Mouse (Mus musculus) ES-E14 (cell line): ENCODE measurements around the gene Ramp3. TPM values are rescaled to one million over a fixed set of nuclear protein-coding genes. Genes with fewer than 3 reads are reported as not detected.
A peak's percentile ranks its signal among the peaks of the same experiment; 100 is the strongest.
"Not testable (repeated sequence)": the region's sequence is repeated elsewhere in the genome, so short reads cannot be mapped to it uniquely, and the experiment has no call there.

Experiments used
- DNase-seq: peaks from one replicate; pipeline ENCODE4 v3.0.0-alpha.2; 2013; ENCODE audit warnings: low read depth, low spot score
- H3K27ac ChIP-seq: 2 replicates; pipeline ENCODE4 v1.5.1; 2012; ENCODE audit warnings: low read depth, mild to moderate bottlenecking, low read length, moderate library complexity, mixed read lengths; ENCODE audit not compliant: poor library complexity, insufficient read depth, severe bottlenecking
- H3K36me3 ChIP-seq: 2 replicates; pipeline ENCODE4 v1.6.1; 2012; ENCODE audit warnings: mild to moderate bottlenecking, low read length, moderate library complexity, mixed read lengths; ENCODE audit not compliant: control insufficient read depth, poor library complexity, insufficient read depth, severe bottlenecking
- H3K4me1 ChIP-seq, 2 experiments: fragments of 150-350 bp in 1 of 2; sonication (generic) in 1 of 2; 2 replicates each; pipeline ENCODE4 v1.6.1; 2012; ENCODE audit warnings: low read length in 2 of 2, mild to moderate bottlenecking in 1 of 2, mixed read lengths in 1 of 2; ENCODE audit not compliant: control insufficient read depth in 2 of 2, insufficient read depth in 2 of 2, poor library complexity in 1 of 2
- H3K4me3 ChIP-seq, 2 experiments: fragments of 150-350 bp in 1 of 2; sonication (generic) in 1 of 2; 2 replicates each; pipeline ENCODE4 v1.5.1; 2012; ENCODE audit warnings: low read length in 2 of 2, low read depth in 1 of 2, mild to moderate bottlenecking in 1 of 2, mixed read lengths in 1 of 2; ENCODE audit not compliant: insufficient read depth in 1 of 2, poor library complexity in 1 of 2, severe bottlenecking in 1 of 2
- H3K9ac ChIP-seq: 2 replicates; pipeline ENCODE4 v1.6.1; 2012; ENCODE audit warnings: low read depth, mild to moderate bottlenecking, low read length, mixed read lengths; ENCODE audit not compliant: poor library complexity, insufficient read depth, severe bottlenecking
- H3K9me3 ChIP-seq: fragments of 150-350 bp; sonication (generic); 2 replicates; pipeline ENCODE4 v1.6.1; 2012; ENCODE audit warnings: low read depth, mild to moderate bottlenecking, low read length; ENCODE audit not compliant: control insufficient read depth, insufficient read depth
- CHD2 ChIP-seq: IDR thresholded peaks from 2 replicates; pipeline ENCODE4 v1.6.1; 2014; ENCODE audit warnings: mild to moderate bottlenecking, low read depth, low read length, inconsistent platforms
- HCFC1 ChIP-seq: IDR thresholded peaks from 2 replicates; pipeline ENCODE4 v1.6.1; 2012; ENCODE audit warnings: low read length, inconsistent platforms, borderline replicate concordance; ENCODE audit not compliant: insufficient read depth
- MAFK ChIP-seq: IDR thresholded peaks from 2 replicates; pipeline ENCODE4 v1.6.1; 2014; ENCODE audit warnings: mild to moderate bottlenecking, low read depth, low read length, inconsistent platforms; ENCODE audit not compliant: insufficient read depth
- ZC3H11A ChIP-seq: IDR thresholded peaks from 2 replicates; pipeline ENCODE4 v1.6.1; 2012; ENCODE audit warnings: low read depth, mild to moderate bottlenecking, inconsistent platforms, low read length, borderline replicate concordance
- ZNF384 ChIP-seq: IDR thresholded peaks from 2 replicates; pipeline ENCODE4 v1.6.1; 2012; ENCODE audit warnings: low read depth, low read length, inconsistent platforms
- in situ Hi-C, 2 experiments: fragments of 600-800 bp; cut with MboI; formaldehyde crosslinking; loops; one replicate each; pipeline ENCODE4 v1.15.1; 2025; ENCODE audit warnings: low sequenced_read_pairs in 2 of 2, inconsistent platforms in 1 of 2; ENCODE audit not compliant: unreplicated experiment in 2 of 2
- total RNA-seq: library from RNA; depleted of rRNA; stranded (reverse); fragments of 300-350 nt; gene quantifications from 2 replicates; pipeline ENCODE4 v1.2.3, GENCODE M21; 2012

Gene Ramp3
- total RNA-seq, 1 experiment, result 24.1 TPM

DNA sequence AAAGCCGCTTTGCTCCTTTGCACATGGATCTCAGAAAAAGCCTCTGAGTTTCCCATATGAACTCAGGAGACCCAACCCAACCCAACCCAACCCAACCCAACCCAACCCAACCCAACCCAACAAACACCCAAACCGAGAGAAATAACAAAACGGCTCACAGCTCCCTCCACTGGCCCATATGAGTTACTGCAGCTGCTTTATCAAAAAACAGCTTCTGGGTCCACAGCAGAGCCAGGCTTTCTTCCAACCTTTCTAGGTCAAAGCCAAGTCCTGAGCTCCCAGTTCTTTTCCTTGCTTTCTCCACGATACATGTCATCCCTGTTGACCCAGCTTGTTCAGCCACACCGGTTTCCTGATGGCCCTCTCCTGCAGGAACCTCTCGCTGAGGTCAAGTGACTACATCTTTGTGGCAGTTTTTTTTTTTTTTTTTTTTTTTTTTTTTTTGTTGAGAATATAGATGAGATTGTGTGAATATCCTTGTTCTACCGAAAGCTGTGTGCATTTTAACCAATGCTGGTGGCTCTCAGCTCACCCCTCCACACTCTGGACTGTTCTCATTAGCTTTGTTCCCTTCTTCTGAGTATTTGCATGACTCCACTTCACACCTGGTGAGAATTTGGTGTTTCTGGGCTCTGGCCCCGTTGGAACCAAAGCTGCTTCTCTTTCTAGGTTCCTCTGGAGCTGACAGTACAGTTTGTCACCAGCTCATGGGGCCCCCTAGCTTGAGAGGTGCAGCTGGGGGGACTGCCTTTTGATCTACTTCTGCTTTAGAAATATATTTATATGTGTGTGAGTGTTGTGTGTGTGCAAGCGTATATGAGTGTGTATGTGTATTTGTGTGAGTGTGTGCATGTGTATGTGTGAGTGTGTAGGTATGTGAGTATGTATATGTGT is 10.2 kb upstream of the Ramp3 start:
- no peak overlapping the region for H3K27ac ChIP-seq
- H3K36me3 ChIP-seq, result no peaks in the 10 kb centered on the region
- in situ Hi-C loops, result no loop called here
- H3K9me3 ChIP-seq, result no peaks in the 10 kb centered on the region
- DNase-seq, result no peak
- H3K4me3 ChIP-seq, result no peak overlapping the region
- H3K9ac ChIP-seq, result no peak overlapping the region
- TF ChIP-seq HCFC1 (no peak), CHD2 (no peak), MAFK (no peak), ZNF384 (peak; percentile 66; the same call in 1 of the 2 replicates), ZC3H11A (no peak)
- peaks cover 0 to 2% of the 10 kb centered on the region in 2 experiments; a peak in 1 of 4 replicates for H3K4me1 ChIP-seq

DNA sequence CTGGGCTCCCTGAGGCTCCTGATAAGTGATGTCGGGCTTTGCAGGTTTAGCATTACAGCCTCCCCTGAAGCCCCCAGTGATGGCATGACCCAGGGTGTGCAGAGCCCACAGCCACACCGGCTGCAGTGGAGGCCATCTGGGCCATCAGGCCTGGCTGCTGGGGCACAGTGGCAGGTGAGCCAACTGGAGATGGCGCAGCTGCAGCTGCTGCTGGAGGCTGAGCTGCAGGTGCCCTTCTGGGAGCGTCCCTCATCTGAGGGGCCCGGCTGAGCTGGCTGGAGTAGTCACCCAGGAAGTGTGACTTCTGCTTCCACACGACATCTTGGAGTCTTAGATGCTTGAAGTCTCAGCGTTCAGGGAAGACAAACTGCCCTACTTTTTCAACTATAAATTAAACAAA is 7.8 kb upstream of the Ramp3 start:
- Histone ChIP-seq H3K9me3 (no peaks in the 10 kb centered on the region), H3K4me1 (peaks cover 0 to 2% of the 10 kb centered on the region in 2 experiments; a peak in 1 of 4 replicates), H3K36me3 (no peaks in the 10 kb centered on the region), H3K4me3 (no peak overlapping the region), H3K9ac (no peak overlapping the region), H3K27ac (no peak overlapping the region)
- no peak for DNase-seq
- in situ Hi-C loops, result loop anchor here (10.0 to 25.0 kb wide), 3 partner anchors 114 to 524 kb away; no protein-coding TSS in a partner anchor
- TF ChIP-seq HCFC1 (no peak), ZNF384 (no peak), CHD2 (no peak)

DNA sequence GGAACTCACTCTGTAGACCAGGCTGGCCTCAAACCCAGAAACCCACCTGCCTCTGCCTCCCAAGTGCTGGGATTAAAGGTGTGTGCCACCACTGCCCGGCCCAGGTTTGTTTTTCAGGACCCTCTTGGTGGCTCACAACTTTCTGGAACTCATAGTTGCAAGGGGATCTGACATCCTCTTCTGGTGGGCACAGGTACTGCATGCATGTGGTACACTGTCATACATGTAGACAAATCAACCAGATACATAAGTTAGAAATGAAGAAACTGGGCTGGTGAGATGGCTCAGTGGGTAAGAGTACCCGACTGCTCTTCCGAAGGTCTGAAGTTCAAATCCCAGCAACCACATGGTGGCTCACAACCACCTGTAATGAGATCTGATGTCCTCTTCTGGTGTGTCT is 5.3 kb upstream of the Ramp3 start:
- not testable (repeated sequence) for DNase-seq, H3K36me3 ChIP-seq, H3K4me1 ChIP-seq, H3K9ac ChIP-seq, H3K27ac ChIP-seq, H3K9me3 ChIP-seq, H3K4me3 ChIP-seq
- in situ Hi-C loops, result loop anchor here (10.0 to 25.0 kb wide), 3 partner anchors 112 to 522 kb away; no protein-coding TSS in a partner anchor

DNA sequence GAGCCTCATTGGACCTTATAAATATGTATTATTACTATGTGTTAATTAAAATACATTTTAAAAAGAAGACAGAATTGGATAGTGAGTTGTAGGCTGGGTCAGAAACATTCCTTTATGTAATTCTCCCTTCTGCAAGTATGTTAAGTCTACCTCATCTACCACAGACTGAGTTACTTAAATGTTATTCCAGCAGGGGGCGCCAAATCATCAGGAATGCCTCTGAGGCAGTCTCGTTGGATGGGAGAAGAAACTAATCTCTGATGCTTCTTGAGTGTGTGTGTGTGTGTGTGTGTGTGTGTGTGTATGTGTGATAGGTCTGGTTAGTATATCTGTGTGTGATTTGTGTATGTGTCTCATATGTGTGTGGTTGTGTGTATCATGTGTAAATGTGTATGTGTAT is 3.4 kb upstream of the Ramp3 start:
- no peak overlapping the region for H3K27ac ChIP-seq
- peaks cover 0 to 1% of the 10 kb centered on the region in 2 experiments; a peak in 1 of 4 replicates for H3K4me1 ChIP-seq
- no peaks in the 10 kb centered on the region for H3K9me3 ChIP-seq
- no peak overlapping the region for H3K9ac ChIP-seq
- in situ Hi-C loops, result loop anchor here (10.0 to 25.0 kb wide), 3 partner anchors 110 to 520 kb away; no protein-coding TSS in a partner anchor
- H3K4me3 ChIP-seq, result no peak overlapping the region
- no peaks in the 10 kb centered on the region for H3K36me3 ChIP-seq
- TF ChIP-seq CHD2 (no peak), ZC3H11A (peak; percentile 99), MAFK (no peak)
- DNase-seq, result peak; percentile 93

DNA sequence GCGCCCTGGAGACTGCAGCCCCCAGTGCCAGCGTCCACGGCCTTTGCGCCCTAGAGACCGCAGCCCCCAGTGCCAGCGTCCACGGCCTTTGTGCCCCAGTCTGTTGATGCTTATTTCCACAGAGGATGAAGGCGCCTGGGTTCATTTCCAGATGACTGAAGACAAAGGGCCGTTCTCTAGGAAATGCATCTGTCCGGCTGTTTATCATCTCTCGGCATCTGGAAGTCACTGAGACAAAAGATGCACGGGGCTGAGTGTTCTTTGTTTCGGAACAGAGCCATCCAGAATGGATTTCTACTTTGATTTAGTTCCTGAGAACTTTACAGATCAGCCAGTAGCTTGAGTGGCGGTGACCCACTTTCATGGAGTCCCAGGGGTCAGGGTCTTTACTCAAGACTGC is 2.9 kb downstream of the Ramp3 start:
- DNase-seq, result no peak
- H3K9ac ChIP-seq, result no peak overlapping the region
- no peaks in the 10 kb centered on the region for H3K9me3 ChIP-seq
- peaks cover under 1% of the 10 kb centered on the region; the same call in 1 of the 2 replicates for H3K36me3 ChIP-seq
- H3K4me3 ChIP-seq, result peak overlapping the region in 1 of 2 experiments; percentile 27; a peak in 2 of 4 replicates
- no peak overlapping the region for H3K27ac ChIP-seq
- in situ Hi-C loops, result loop anchor here in 1 of 2 experiments (25.0 kb wide), 1 partner anchor 501 kb away; no protein-coding TSS in a partner anchor
- peaks cover 0 to 2% of the 10 kb centered on the region in 2 experiments; a peak in 1 of 4 replicates for H3K4me1 ChIP-seq
- TF ChIP-seq ZC3H11A (no peak), MAFK (no peak), ZNF384 (no peak), CHD2 (no peak), HCFC1 (no peak)
